Mouse (Mus musculus): ENCODE results near the gene Gm20388. TPM values are rescaled to one million over a fixed set of nuclear protein-coding genes. Genes with fewer than 3 reads are reported as not detected.

Gm20388 gene
- polyA plus RNA-seq, 1 experiment, result 18.7 TPM

GRCm38 (mm10) chr8:122260755-122261154, 2350.1 kb downstream of the Gm20388 start:
- WGBS, result 82% methylated on average over 9 of the region's 9 CpGs

GRCm38 (mm10) chr8:122262835-122263234, 2352.2 kb downstream of the Gm20388 start:
- H3K27ac ChIP-seq (ENCODE audit: insufficient read depth, low read length), result no peak overlapping the region
- no peak for DNase-seq
- peaks cover 46% of the 10 kb centered on the region for H3K4me1 ChIP-seq (ENCODE audit: control insufficient read depth, insufficient read depth, low read length)
- WGBS, result 57% methylated on average over 16 of the region's 16 CpGs
- H3K4me3 ChIP-seq (replicated peaks; ENCODE audit: insufficient read depth, low read depth, low read length), result no peak overlapping the region
- TF ChIP-seq CTCF (IDR thresholded peaks at IDR 0.05; ENCODE audit: borderline replicate concordance, insufficient read depth, low read depth, low read length) (no peak), POLR2A (IDR thresholded peaks at IDR 0.05; ENCODE audit: borderline replicate concordance, insufficient read depth, low read length) (no peak)
- no peaks in the 10 kb centered on the region for H3K27me3 ChIP-seq (ENCODE audit: control insufficient read depth, insufficient read depth, low read length)

More at GRCm38 (mm10) chr8:122260755-122261154, 2350.1 kb downstream of the Gm20388 start:
- no peaks in the 10 kb centered on the region for H3K27me3 ChIP-seq (ENCODE audit: control insufficient read depth, insufficient read depth, low read length)
- peaks cover 25% of the 10 kb centered on the region for H3K4me1 ChIP-seq (ENCODE audit: control insufficient read depth, insufficient read depth, low read length)
- H3K27ac ChIP-seq (ENCODE audit: insufficient read depth, low read length), result no peak overlapping the region
- no peak for DNase-seq
- TF ChIP-seq POLR2A (IDR thresholded peaks at IDR 0.05; ENCODE audit: borderline replicate concordance, insufficient read depth, low read length) (no peak), CTCF (IDR thresholded peaks at IDR 0.05; ENCODE audit: borderline replicate concordance, insufficient read depth, low read depth, low read length) (no peak)
- H3K4me3 ChIP-seq (replicated peaks; ENCODE audit: insufficient read depth, low read depth, low read length), result no peak overlapping the region

GRCm38 (mm10) chr8:122264243-122264642, 2353.6 kb downstream of the Gm20388 start:
- H3K4me3 ChIP-seq (replicated peaks; ENCODE audit: insufficient read depth, low read depth, low read length), result no peak overlapping the region
- 6% methylated on average over 9 of the region's 9 CpGs for WGBS
- peaks cover 46% of the 10 kb centered on the region for H3K4me1 ChIP-seq (ENCODE audit: control insufficient read depth, insufficient read depth, low read length)
- DNase-seq, result peak; percentile 84 to 87
- TF ChIP-seq POLR2A (IDR thresholded peaks at IDR 0.05; ENCODE audit: borderline replicate concordance, insufficient read depth, low read length) (no peak), CTCF (IDR thresholded peaks at IDR 0.05; ENCODE audit: borderline replicate concordance, insufficient read depth, low read depth, low read length) (no peak)
- H3K27ac ChIP-seq (ENCODE audit: insufficient read depth, low read length), result no peak overlapping the region
- H3K27me3 ChIP-seq (ENCODE audit: control insufficient read depth, insufficient read depth, low read length), result no peaks in the 10 kb centered on the region

- Histone ChIP-seq H3K27me3 (ENCODE audit: control insufficient read depth, insufficient read depth, low read length) (no peaks in the 10 kb centered on the region), H3K4me1 (ENCODE audit: control insufficient read depth, insufficient read depth, low read length) (peaks cover 46% of the 10 kb centered on the region), H3K27ac (ENCODE audit: insufficient read depth, low read length) (no peak overlapping the region), H3K4me3 (replicated peaks; ENCODE audit: insufficient read depth, low read depth, low read length) (no peak overlapping the region)
- WGBS, result 61% methylated on average over 8 of the region's 8 CpGs
- no peak for DNase-seq
- no peak for TF ChIP-seq POLR2A (IDR thresholded peaks at IDR 0.05; ENCODE audit: borderline replicate concordance, insufficient read depth, low read length)
- TF ChIP-seq CTCF (IDR thresholded peaks at IDR 0.05; ENCODE audit: borderline replicate concordance, insufficient read depth, low read depth, low read length), result no peak
These were observed 2354.9 kb downstream of the Gm20388 start for GRCm38 (mm10) chr8:122265522-122265921.

GRCm38 (mm10) chr8:122266867-122267266, 2356.2 kb downstream of the Gm20388 start:
- Histone ChIP-seq H3K27ac (ENCODE audit: insufficient read depth, low read length) (no peak overlapping the region), H3K4me3 (replicated peaks; ENCODE audit: insufficient read depth, low read depth, low read length) (no peak overlapping the region), H3K4me1 (ENCODE audit: control insufficient read depth, insufficient read depth, low read length) (peaks cover 46% of the 10 kb centered on the region), H3K27me3 (ENCODE audit: control insufficient read depth, insufficient read depth, low read length) (no peaks in the 10 kb centered on the region)
- 16% methylated on average over 13 of the region's 13 CpGs for WGBS
- DNase-seq, result peak in 1 of 2 experiments; percentile 50
- TF ChIP-seq CTCF (IDR thresholded peaks at IDR 0.05; ENCODE audit: borderline replicate concordance, insufficient read depth, low read depth, low read length) (no peak), POLR2A (IDR thresholded peaks at IDR 0.05; ENCODE audit: borderline replicate concordance, insufficient read depth, low read length) (no peak)

GRCm38 (mm10) chr8:122268861-122269260, 2358.2 kb downstream of the Gm20388 start:
- 82% methylated on average over 24 of the region's 24 CpGs for WGBS
- no peak for DNase-seq
- peaks cover 39% of the 10 kb centered on the region for H3K4me1 ChIP-seq (ENCODE audit: control insufficient read depth, insufficient read depth, low read length)
- H3K27me3 ChIP-seq (ENCODE audit: control insufficient read depth, insufficient read depth, low read length), result no peaks in the 10 kb centered on the region
- no peak for TF ChIP-seq POLR2A (IDR thresholded peaks at IDR 0.05; ENCODE audit: borderline replicate concordance, insufficient read depth, low read length)
- TF ChIP-seq CTCF (IDR thresholded peaks at IDR 0.05; ENCODE audit: borderline replicate concordance, insufficient read depth, low read depth, low read length), result no peak
- H3K4me3 ChIP-seq (replicated peaks; ENCODE audit: insufficient read depth, low read depth, low read length), result peak overlapping the region; percentile 52
- H3K27ac ChIP-seq (ENCODE audit: insufficient read depth, low read length), result no peak overlapping the region

- DNase-seq, result peak; percentile 80 to 89
- H3K27ac ChIP-seq (ENCODE audit: insufficient read depth, low read length), result no peak overlapping the region
- no peaks in the 10 kb centered on the region for H3K27me3 ChIP-seq (ENCODE audit: control insufficient read depth, insufficient read depth, low read length)
- peaks cover 34% of the 10 kb centered on the region for H3K4me1 ChIP-seq (ENCODE audit: control insufficient read depth, insufficient read depth, low read length)
- WGBS, result 10% methylated on average over 21 of the region's 21 CpGs
- peak overlapping the region; percentile 52 for H3K4me3 ChIP-seq (replicated peaks; ENCODE audit: insufficient read depth, low read depth, low read length)
- TF ChIP-seq POLR2A (IDR thresholded peaks at IDR 0.05; ENCODE audit: borderline replicate concordance, insufficient read depth, low read length), result no peak
- peak; percentile 97 for TF ChIP-seq CTCF (IDR thresholded peaks at IDR 0.05; ENCODE audit: borderline replicate concordance, insufficient read depth, low read depth, low read length)
These were observed 2358.8 kb downstream of the Gm20388 start for GRCm38 (mm10) chr8:122269404-122269803.

GRCm38 (mm10) chr8:122270555-122270954, 2359.9 kb downstream of the Gm20388 start:
- H3K4me1 ChIP-seq (ENCODE audit: control insufficient read depth, insufficient read depth, low read length), result peaks cover 22% of the 10 kb centered on the region
- H3K4me3 ChIP-seq (replicated peaks; ENCODE audit: insufficient read depth, low read depth, low read length), result no peak overlapping the region
- TF ChIP-seq CTCF (IDR thresholded peaks at IDR 0.05; ENCODE audit: borderline replicate concordance, insufficient read depth, low read depth, low read length) (no peak), POLR2A (IDR thresholded peaks at IDR 0.05; ENCODE audit: borderline replicate concordance, insufficient read depth, low read length) (no peak)
- H3K27me3 ChIP-seq (ENCODE audit: control insufficient read depth, insufficient read depth, low read length), result no peaks in the 10 kb centered on the region
- no peak overlapping the region for H3K27ac ChIP-seq (ENCODE audit: insufficient read depth, low read length)
- DNase-seq, result no peak
- 53% methylated on average over 7 of the region's 7 CpGs for WGBS
